Mouse (Mus musculus) monocyte, adult 2 months (primary cell): ENCODE data around the gene Trpm4.
"Not testable (repeated sequence)": the region's sequence is repeated elsewhere in the genome, so short reads cannot be mapped to it uniquely, and the experiment has no call there.

Source experiments
- DNase-seq, 2 experiments: peaks; one replicate each; pipeline ENCODE4 v3.0.0; 2022; ENCODE audit warnings: low spot score in 2 of 2, low read depth in 1 of 2

Gene Trpm4

DNA sequence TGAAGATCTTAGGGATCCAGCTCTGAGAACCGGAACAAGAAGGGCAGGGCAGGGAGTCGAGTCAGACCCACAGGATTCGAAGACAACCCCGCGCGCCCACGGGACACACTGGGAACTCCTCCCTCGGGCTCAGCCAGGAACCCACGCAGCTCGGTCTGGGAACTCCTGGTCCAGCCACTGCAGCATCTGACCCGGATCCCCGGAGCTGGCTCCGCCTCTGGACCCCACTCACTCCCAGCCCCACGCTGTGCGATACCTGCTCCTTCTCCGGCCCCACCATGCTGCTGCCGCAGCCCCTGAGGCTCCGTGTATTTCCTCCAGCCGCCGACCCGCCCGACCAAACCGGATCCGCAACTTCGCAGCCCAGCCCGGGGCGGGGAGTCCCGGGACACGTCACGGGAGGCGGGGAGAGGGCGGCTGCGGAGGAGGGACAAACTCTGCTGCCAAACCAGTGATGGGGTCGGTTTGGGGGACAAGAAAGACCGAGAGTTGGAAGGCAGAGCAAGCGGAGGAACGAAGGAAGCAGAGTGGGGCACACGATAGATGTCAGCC lies at the start of gene Trpm4:
TSS of gene Trpm4 (minus strand) at position 350 of the 552 bp plus-strand sequence.
- peak in 1 of 2 experiments; percentile 80 for DNase-seq

GRCm38 (mm10) chr7:45376057-45376456 lies 42.5 kb upstream of the Trpm4 start:
- no peak for DNase-seq

- no peak for DNase-seq
Observed at GRCm38 (mm10) chr7:45374620-45375019, 41.0 kb upstream of the Trpm4 start.

DNA sequence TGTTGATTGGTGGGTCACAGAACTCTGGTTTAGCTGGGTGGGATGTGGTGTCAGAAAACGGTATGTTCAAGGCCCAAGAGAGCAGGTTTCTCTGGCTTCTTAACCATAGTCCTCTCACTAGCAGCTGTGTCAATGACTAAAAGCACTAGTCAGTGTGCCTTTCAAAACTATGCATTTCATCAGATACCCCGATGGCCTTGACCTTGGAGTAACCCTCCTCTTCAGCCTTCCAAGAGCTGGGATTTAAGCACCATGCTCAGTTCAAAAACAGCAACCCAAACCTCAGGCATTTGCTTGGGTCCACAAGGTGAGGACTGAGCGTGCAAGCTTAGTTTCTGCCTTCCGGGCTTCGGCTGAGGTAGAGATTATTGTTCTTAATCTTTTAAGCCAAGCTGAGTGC lies 38.8 kb upstream of the Trpm4 start:
- DNase-seq, result no peak

GRCm38 (mm10) chr7:45370475-45371311 lies 37.1 kb upstream of the Trpm4 start, which contains the start of gene Lin7b:
TSS of gene Lin7b (minus strand) at chr7:45370583.
- DNase-seq, result peak; percentile 42 to 55

DNA sequence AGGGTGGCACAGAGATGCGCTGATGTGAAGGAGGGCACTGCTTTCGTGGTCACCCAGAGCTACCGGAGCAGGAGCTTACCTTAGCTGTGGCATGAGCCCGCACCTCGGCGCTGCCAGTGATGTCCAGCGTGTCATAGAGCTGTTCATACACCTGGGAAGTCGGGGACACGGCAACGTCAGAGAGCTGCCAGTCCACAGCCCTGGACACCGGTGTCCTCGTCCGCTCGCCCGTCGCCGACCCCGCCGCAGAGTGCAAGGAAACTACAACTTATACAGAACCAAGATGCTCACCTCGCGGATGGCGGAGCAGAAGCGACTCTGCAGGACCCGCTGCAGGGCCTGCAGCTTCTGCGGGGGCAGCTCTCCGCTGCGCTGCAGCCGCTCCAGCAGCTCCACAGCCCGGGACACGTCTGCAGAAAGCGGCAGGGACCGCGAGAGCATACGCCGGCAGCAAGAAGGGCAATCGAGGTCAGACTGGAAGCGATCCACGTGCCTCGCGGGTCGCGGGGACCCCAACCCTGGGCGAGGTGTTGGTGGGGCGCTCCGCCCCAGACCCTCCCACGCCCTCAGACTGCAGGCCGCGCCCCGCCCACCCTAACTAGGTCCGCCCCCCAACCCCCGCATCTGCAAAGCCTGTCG lies 36.4 kb upstream of the Trpm4 start:
- DNase-seq, result no peak

DNA sequence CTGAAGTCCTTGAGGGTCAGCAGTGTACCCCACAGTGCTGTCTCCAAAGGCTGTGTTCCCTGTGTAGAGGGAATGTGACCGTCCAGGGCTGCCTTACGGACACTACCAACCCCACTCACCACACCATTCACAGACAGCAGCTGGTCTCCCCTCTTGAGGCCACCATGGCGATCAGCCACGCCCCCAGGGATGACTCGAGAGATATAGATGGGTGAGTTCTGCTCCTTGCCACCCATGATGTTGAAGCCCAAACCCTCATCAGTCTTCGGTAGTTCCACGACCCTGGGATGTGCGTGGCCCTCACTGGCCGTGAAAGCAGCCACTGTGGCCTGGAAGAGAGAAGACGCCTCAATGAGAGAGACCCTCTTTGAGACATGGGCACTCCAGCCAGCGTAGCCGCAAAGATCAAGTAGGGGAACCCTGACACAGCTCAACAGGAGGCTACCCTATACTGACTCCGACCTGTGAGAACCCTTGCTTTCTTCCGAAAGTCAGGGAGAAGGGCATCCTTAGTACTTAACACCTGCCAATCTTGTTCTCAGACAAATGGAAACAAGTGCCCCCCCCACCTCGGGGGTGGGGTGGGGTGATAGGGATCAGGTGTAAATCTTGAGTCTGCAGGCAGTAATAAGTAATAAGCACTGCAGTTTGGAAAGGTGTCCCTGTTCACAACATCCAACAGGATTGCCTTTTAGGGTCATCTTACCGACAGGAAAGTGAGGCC lies 35.6 kb upstream of the Trpm4 start:
- no peak for DNase-seq

DNA sequence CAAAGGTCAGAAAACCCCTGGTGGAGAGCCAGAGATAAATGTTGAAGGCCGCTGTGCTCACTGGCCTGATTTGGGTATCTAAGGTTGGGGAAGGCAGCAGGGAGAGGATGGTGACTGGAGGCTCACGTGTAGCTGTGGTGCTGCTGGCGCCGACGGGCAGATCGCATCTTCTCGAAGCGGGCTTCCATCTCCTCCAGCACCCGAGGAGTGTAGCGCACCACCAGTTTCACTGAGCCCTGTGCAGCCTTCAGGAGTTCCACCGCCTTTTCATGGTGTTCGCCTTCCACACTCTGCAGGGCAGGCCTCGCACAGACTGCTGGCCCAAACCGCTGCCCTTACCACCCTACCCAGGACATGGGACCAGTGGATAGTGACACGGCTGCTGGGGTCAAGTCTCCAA lies 34.6 kb upstream of the Trpm4 start:
- no peak for DNase-seq

GRCm38 (mm10) chr7:45367020-45367880 lies 33.7 kb upstream of the Trpm4 start:
- DNase-seq, result peak; percentile 95 to 97

- DNase-seq, result no peak
Observed at GRCm38 (mm10) chr7:45366652-45367019, 33.1 kb upstream of the Trpm4 start, which contains the start of gene Ppfia3. TSS of gene Ppfia3 (minus strand) at chr7:45367019.

DNA sequence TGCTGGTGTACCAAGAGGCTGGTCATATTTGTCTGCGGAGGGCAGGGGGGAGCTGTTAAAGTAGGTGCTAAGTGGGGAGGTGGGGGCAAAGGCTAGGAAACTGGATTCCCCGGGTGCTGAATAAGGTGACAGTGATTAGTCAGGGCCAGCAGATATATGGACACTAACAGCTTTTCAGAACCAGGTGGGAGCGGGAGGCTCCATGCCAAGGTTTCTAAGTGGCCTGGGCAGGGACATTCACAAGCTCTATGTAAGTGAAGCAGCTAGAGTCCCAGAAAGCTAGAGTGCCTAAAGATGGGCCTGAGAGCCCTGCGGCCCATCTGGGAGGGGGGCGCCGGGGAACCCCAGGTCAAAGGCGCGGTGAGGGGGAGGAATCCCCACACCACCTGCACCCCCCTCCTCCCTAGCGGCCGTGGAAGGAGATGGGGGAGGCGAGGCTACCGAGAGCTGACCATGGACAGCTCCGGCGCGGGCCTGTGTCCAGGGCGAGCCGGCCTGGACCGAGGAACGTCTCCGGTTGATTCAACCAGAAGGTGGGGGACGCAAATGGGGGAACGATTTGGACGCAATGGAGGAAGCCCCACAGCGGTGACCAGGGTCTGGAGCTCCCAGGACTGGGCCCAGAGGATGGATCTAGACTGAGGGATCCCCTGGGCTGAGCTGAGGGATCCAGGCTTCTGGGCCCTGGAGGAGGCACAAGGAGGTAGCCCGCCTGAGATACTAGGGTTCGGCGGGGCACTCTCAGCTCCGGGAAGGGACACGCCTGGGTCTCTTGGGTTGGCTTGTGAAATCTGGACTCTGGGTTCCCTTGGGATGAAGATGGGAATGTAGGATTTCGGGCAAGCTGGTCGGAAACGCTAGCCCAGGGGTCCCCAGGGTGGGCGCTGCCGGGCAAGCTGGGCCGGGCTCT lies 32.4 kb upstream of the Trpm4 start:
- DNase-seq, result no peak

GRCm38 (mm10) chr7:45363983-45364382 lies 30.4 kb upstream of the Trpm4 start:
- DNase-seq, result no peak

GRCm38 (mm10) chr7:45362801-45363200 lies 29.2 kb upstream of the Trpm4 start:
- no peak for DNase-seq

DNA sequence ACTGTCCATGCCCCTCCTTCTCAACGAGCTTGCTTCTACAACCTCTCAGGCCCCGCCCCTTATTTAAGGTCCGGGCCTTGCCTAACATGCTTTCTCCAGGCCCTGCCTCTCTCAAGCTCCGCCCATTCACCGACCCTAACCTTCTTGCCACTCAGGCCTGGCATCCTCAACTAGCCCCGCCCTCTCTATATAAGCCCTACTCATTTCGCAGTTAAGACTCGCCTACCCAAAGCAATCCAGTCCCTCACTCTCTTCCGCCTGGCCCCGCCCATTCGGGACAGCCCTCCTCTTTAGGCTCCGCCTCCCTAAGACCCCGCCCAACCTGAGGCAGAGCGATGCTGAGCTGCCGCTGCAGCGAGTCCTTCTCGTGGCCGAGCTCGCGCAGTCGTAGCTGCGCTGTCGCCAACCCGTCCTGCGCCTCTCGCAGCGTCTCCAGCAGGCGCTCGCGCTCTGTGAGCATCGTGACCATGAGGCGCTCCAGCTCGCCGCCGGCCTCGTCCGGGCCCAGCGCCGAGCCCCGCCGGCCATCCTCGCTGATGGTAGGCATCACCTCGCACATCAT lies 27.7 kb upstream of the Trpm4 start:
- DNase-seq, result peak; percentile 50 to 63

DNA sequence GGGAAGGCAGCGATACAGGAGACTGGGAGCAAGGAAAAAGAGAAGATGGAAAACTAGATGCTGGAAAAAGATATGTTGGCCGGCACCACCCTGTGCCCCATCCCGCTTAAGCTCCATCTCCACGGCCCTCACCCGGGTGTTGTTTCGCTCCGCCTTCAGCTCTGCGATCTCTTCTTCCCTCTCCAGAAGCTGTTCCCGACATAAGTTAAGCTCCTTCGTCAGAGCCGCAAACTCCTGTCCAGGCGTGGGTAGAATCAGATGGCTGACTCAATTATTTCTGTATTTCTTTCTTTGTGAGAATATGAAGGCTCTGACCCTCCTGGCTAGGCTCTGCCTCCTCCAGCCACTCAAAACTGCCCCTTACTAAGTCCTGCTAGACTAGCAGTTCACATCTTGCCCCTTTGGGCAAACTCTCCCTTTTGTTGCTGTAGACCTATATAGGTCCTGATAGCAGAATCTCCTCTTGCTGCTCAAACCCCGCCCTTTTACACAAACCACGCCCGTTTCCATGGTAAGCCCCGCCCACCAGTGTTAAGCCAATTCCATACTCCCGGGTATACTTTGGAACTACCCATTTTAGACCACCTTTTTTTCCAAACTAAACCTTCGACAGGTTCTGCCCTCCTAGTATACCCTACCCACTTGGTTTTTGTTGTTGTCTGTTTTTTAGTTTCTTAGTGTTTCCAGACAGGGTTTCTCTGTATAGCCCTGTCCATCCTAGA lies 27.0 kb upstream of the Trpm4 start:
- no peak for DNase-seq

DNA sequence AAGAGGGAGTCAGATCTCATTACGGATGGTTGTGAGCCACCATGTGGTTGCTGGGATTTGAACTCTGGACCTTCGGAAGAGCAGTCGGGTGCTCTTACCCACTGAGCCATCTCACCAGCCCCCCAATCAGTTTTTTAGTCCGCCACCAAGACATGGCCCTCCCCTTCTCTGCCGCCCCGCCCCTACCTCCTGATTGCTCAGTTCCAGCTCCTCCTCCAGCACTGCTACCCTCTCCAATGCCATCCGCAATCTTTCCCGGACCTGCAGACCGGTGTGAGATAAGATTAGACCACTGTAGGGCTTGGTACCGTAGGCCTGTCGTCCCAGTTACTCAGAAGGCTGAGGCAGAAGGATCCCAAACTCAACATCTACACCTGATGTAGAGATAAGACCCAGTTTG lies 25.5 kb upstream of the Trpm4 start:
- DNase-seq, result not testable (repeated sequence)

GRCm38 (mm10) chr7:45356087-45356486 lies 22.5 kb upstream of the Trpm4 start:
- no peak for DNase-seq

DNA sequence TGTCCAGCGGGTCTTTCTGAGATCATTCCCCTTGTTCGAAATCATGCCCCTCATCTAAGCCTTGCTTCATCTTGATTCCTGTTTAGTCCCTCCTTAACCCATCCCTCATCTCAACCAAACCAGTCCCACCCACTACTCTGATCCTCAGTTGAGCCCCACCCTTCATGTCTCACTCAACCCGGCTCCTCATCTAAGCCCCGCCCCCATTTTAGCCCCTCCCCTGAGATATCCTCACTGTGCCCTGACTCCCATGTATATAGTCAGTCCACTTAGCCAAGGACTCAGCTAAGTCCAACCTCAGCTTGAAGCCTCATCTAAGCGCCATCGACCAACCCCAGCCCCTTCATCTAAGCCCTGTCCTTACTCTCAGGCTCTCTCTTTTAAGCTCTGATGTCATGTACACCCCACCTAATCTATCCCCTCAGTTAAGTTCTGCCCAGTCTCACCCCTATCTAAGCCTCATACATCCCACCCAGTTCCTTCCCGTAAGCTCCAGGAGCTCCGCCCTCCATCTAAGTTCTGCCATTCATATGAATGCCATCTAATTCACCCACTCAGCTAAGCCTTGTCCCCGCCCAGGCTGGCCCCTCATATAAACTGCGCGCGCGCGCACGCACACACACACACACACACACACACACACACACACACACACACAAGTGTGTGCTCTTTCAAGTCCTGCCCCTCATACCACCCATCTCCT lies 21.9 kb upstream of the Trpm4 start:
- no peak for DNase-seq
